Mouse (Mus musculus) limb, embryonic 14.5 days (tissue): ENCODE measurements around the gene Ptprr. TPM values are rescaled to one million over a fixed set of nuclear protein-coding genes. Genes with fewer than 3 reads are reported as not detected.

Experiments used
- ATAC-seq: fragments of 200-750 bp; cut with Nextera tagmentation; 2 replicates; pipeline ENCODE4 v1.8.0; 2017; ENCODE audit warnings: low read depth, moderate number of reproducible peaks, moderate TSS enrichment; ENCODE audit not compliant: low FRiP score
- DNase-seq: peaks from one replicate; pipeline ENCODE4 v3.0.0-alpha.2; 2015; ENCODE audit warnings: low spot score
- H3K27ac ChIP-seq: fragments of 300-500 bp; sonication (generic); replicated peaks from 2 replicates; pipeline ENCODE4 v1.5.1; 2014; ENCODE audit warnings: low read depth, mild to moderate bottlenecking, low read length, moderate library complexity, mixed read lengths
- H3K27me3 ChIP-seq: fragments of 300-500 bp; sonication (generic); 2 replicates; pipeline ENCODE4 v1.6.1; 2014; ENCODE audit warnings: low read length, mixed read lengths; ENCODE audit not compliant: control insufficient read depth, insufficient read depth
- H3K36me3 ChIP-seq: fragments of 300-500 bp; sonication (generic); 2 replicates; pipeline ENCODE4 v1.6.1; 2014; ENCODE audit warnings: mild to moderate bottlenecking, low read length, moderate library complexity, mixed read lengths; ENCODE audit not compliant: control insufficient read depth, insufficient read depth
- H3K4me1 ChIP-seq: fragments of 300-500 bp; sonication (generic); 2 replicates; pipeline ENCODE4 v1.6.1; 2014; ENCODE audit warnings: antibody characterized with exemption, low read length, mixed read lengths; ENCODE audit not compliant: control insufficient read depth, insufficient read depth
- H3K4me2 ChIP-seq: fragments of 300-500 bp; sonication (generic); replicated peaks from 2 replicates; pipeline ENCODE4 v1.6.1; 2014; ENCODE audit warnings: low read depth, mild to moderate bottlenecking, low read length, moderate library complexity; ENCODE audit not compliant: severe bottlenecking
- H3K4me3 ChIP-seq: fragments of 300-500 bp; sonication (generic); replicated peaks from 2 replicates; pipeline ENCODE4 v1.5.1; 2014; ENCODE audit warnings: low read length
- H3K9ac ChIP-seq: fragments of 300-500 bp; sonication (generic); 2 replicates; pipeline ENCODE4 v1.6.1; 2014; ENCODE audit warnings: mild to moderate bottlenecking, low read depth, low read length, moderate library complexity; ENCODE audit not compliant: severe bottlenecking
- H3K9me3 ChIP-seq: fragments of 300-500 bp; sonication (generic); 2 replicates; pipeline ENCODE4 v1.6.1; 2016; ENCODE audit warnings: low read length; ENCODE audit not compliant: control insufficient read depth
- POLR2A ChIP-seq: fragments of 200-500 bp; IDR thresholded peaks from 2 replicates; pipeline ENCODE4 v1.8.0; 2012; ENCODE audit warnings: inconsistent platforms, mild to moderate bottlenecking, moderate library complexity, borderline replicate concordance; ENCODE audit not compliant: insufficient read depth, insufficient read length; ENCODE audit errors: extremely low read depth
- WGBS: fragments of 180-500 bp; shearing (Covaris S2); extraction: QIAGEN DNeasy Blood & Tissue Kit; methylation state at CpG from one replicate; pipeline ENCODE4 v1.1.7; 2014; 5-methylcytosine and 5-hydroxymethylcytosine counted together
- polyA plus RNA-seq, 2 experiments: library from polyadenylated mRNA; depleted of rRNA in 1 of 2; stranded (reverse) in 1 of 2; unstranded in 1 of 2; fragments of >200 nt; fragmentation: Nextera tagmentation in 1 of 2; extraction: Ambion mirVana in 1 of 2; gene quantifications; 2 replicates each; pipeline versions ENCODE4 v1.2.1 to v1.2.3; 2012 to 2014

Ptprr gene
- polyA plus RNA-seq, 2 experiments: 0.16 to 0.41 TPM

DNA sequence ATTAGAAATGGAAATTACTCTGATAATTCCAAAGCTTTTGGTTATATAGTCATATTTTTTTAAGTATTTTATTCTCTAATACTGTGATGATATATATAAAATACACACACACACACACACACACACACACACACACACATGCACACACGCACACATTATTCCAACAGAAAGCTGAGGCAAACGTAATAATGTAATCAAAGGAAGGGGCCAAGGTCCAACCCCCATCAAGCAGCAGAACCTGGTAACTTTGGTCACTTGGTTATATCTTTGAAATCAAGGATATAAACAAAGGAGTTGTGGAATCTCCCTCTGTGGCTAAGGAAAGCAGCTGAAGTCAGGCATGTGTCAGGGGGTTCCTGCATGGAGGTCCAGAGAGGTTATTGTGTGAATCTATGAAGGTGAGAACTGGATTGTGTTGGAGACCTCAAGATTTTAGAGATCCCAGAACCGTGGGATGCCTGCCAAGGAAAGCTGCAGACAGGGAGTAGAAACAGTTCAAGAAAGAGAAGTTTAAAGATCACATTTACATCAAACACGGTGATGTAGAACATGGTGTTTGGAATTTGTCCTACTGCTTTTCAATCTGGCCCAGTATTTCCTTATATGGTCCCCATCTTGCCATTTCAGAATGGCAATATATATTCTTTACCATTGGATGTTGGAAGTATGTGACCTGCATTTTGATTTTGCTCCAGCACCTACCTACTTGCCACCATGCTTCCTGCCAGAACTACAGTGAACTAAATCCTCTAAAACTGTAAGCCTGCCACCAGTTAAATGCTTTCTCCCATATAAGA, 98.1 kb downstream of the Ptprr start:
- Histone ChIP-seq H3K4me2 (no peak overlapping the region), H3K4me1 (no peaks in the 10 kb centered on the region), H3K27ac (no peak overlapping the region), H3K9me3 (no peaks in the 10 kb centered on the region; the same call in 1 of the 2 replicates), H3K27me3 (no peaks in the 10 kb centered on the region), H3K9ac (no peak overlapping the region), H3K4me3 (no peak overlapping the region), H3K36me3 (no peaks in the 10 kb centered on the region)
- WGBS: 62% methylated on average over 4 of the region's 4 CpGs
- TF ChIP-seq POLR2A: no peak
- DNase-seq (no peak), ATAC-seq (no peak)

DNA sequence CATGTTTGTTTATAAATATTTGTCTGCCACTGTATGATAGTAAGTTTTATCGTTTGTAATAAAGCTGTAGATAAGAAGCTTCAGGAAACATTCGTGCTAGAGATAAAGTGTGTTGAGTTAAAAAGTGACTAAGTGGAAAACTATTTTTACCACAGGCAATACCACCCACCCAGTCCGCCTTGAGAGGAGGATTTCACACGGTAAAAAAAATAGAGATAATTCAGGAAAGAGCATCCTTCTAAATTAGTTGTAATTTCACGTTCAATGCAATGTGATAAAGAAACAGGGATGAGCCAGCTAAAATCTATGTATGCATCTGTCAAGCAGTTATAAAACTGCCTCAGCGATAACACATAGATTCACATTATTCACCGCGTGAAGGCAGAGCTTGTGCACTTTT, 99.0 kb downstream of the Ptprr start:
- H3K4me3 ChIP-seq: no peak overlapping the region
- H3K4me1 ChIP-seq: no peaks in the 10 kb centered on the region
- ATAC-seq: no peak
- H3K4me2 ChIP-seq: no peak overlapping the region
- no peak for DNase-seq
- WGBS: 86% methylated on average over 8 of the region's 8 CpGs
- no peak overlapping the region for H3K9ac ChIP-seq
- no peak for TF ChIP-seq POLR2A
- H3K36me3 ChIP-seq: no peaks in the 10 kb centered on the region
- H3K27me3 ChIP-seq: no peaks in the 10 kb centered on the region
- H3K27ac ChIP-seq: no peak overlapping the region
- no peaks in the 10 kb centered on the region; the same call in 1 of the 2 replicates for H3K9me3 ChIP-seq

- H3K27ac ChIP-seq: no peak overlapping the region
- 81% methylated on average over 2 of the region's 2 CpGs for WGBS
- no peak for ATAC-seq
Observed at GRCm38 (mm10) chr10:116121463-116121862, 103.5 kb downstream of the Ptprr start.

GRCm38 (mm10) chr10:116123808-116124207, 105.8 kb downstream of the Ptprr start:
- no peak for ATAC-seq
- Histone ChIP-seq H3K27me3 (no peaks in the 10 kb centered on the region), H3K4me1 (no peaks in the 10 kb centered on the region), H3K36me3 (no peaks in the 10 kb centered on the region), H3K4me3 (no peak overlapping the region), H3K9ac (no peak overlapping the region), H3K27ac (no peak overlapping the region), H3K9me3 (no peaks in the 10 kb centered on the region), H3K4me2 (no peak overlapping the region)
- 52% methylated on average over 2 of the region's 2 CpGs for WGBS
- no peak for DNase-seq
- TF ChIP-seq POLR2A: no peak

More at GRCm38 (mm10) chr10:116121463-116121862, 103.5 kb downstream of the Ptprr start:
- no peaks in the 10 kb centered on the region for H3K4me1 ChIP-seq
- no peak for TF ChIP-seq POLR2A
- H3K4me2 ChIP-seq: no peak overlapping the region
- H3K9ac ChIP-seq: no peak overlapping the region
- H3K36me3 ChIP-seq: no peaks in the 10 kb centered on the region
- no peaks in the 10 kb centered on the region for H3K9me3 ChIP-seq
- no peak overlapping the region for H3K4me3 ChIP-seq
- no peak for DNase-seq
- no peaks in the 10 kb centered on the region for H3K27me3 ChIP-seq

GRCm38 (mm10) chr10:116125364-116125763, 107.4 kb downstream of the Ptprr start:
- H3K36me3 ChIP-seq: no peaks in the 10 kb centered on the region
- H3K4me2 ChIP-seq: no peak overlapping the region
- H3K9me3 ChIP-seq: no peaks in the 10 kb centered on the region
- no peak overlapping the region for H3K4me3 ChIP-seq
- ATAC-seq: no peak
- H3K27ac ChIP-seq: no peak overlapping the region
- TF ChIP-seq POLR2A: no peak
- H3K4me1 ChIP-seq: no peaks in the 10 kb centered on the region
- no peak for DNase-seq
- no peak overlapping the region for H3K9ac ChIP-seq
- WGBS: 80% methylated on average over 5 of the region's 5 CpGs
- H3K27me3 ChIP-seq: no peaks in the 10 kb centered on the region
